Mouse (Mus musculus) kidney, embryonic 14.5 days (tissue): ENCODE data around the gene Map3k20. TPM values are rescaled to one million over a fixed set of nuclear protein-coding genes. Genes with fewer than 3 reads are reported as not detected.

ENCODE experiments used
- ATAC-seq: fragments of 200-750 bp; cut with Nextera tagmentation; 2 replicates; pipeline ENCODE4 v1.8.0; 2017; ENCODE audit warnings: moderate number of reproducible peaks, mild to moderate bottlenecking, moderate TSS enrichment, moderate library complexity; ENCODE audit not compliant: low FRiP score, low TSS enrichment
- H3K27ac ChIP-seq: fragments of 300-500 bp; sonication (generic); 2 replicates; pipeline ENCODE4 v1.5.1; 2014; ENCODE audit warnings: low read depth, mild to moderate bottlenecking, low read length, moderate library complexity, mixed read lengths
- H3K27me3 ChIP-seq: fragments of 300-500 bp; sonication (generic); 2 replicates; pipeline ENCODE4 v1.6.1; 2014; ENCODE audit warnings: mild to moderate bottlenecking, low read length; ENCODE audit not compliant: control insufficient read depth, insufficient read depth
- H3K36me3 ChIP-seq: fragments of 300-500 bp; sonication (generic); 2 replicates; pipeline ENCODE4 v1.6.1; 2014; ENCODE audit warnings: low read length, mixed read lengths; ENCODE audit not compliant: control insufficient read depth, insufficient read depth
- H3K4me1 ChIP-seq: fragments of 300-500 bp; sonication (generic); 2 replicates; pipeline ENCODE4 v1.6.1; 2014; ENCODE audit warnings: low read length, mixed read lengths; ENCODE audit not compliant: control insufficient read depth, insufficient read depth
- H3K4me2 ChIP-seq: fragments of 300-500 bp; sonication (generic); replicated peaks from 2 replicates; pipeline ENCODE4 v1.6.1; 2014; ENCODE audit warnings: low read depth, mild to moderate bottlenecking, low read length
- H3K4me3 ChIP-seq: fragments of 300-500 bp; sonication (generic); 2 replicates; pipeline ENCODE4 v1.5.1; 2014; ENCODE audit warnings: mild to moderate bottlenecking, low read length
- H3K9ac ChIP-seq: fragments of 300-500 bp; sonication (generic); 2 replicates; pipeline ENCODE4 v1.6.1; 2014; ENCODE audit warnings: low read depth, mild to moderate bottlenecking, low read length, moderate library complexity
- H3K9me3 ChIP-seq: fragments of 300-500 bp; sonication (generic); 2 replicates; pipeline ENCODE4 v1.6.1; 2016; ENCODE audit warnings: low read length; ENCODE audit not compliant: control insufficient read depth
- WGBS: fragments of 180-500 bp; shearing (Covaris S2); extraction: QIAGEN DNeasy Blood & Tissue Kit; methylation state at CpG from one replicate; pipeline ENCODE4 v1.1.7; 2014; 5-methylcytosine and 5-hydroxymethylcytosine counted together
- polyA plus RNA-seq: library from polyadenylated mRNA; unstranded; fragments of >200 nt; fragmentation: Nextera tagmentation; extraction: Ambion mirVana; gene quantifications from 2 replicates; pipeline ENCODE4 v1.2.1, GENCODE M21; 2014

Gene Map3k20
- polyA plus RNA-seq, 1 experiment from 2014 or later = 15.7 TPM

GRCm38 (mm10) chr2:72305738-72306137 is 20.3 kb downstream of the Map3k20 start:
- Histone ChIP-seq H3K27ac (no peak overlapping the region), H3K9ac (no peak overlapping the region), H3K9me3 (no peaks in the 10 kb centered on the region), H3K4me3 (no peak overlapping the region), H3K4me2 (no peak overlapping the region), H3K27me3 (no peaks in the 10 kb centered on the region), H3K36me3 (no peaks in the 10 kb centered on the region), H3K4me1 (no peaks in the 10 kb centered on the region)
- 91% methylated on average over 7 of the region's 7 CpGs for WGBS
- no peak for ATAC-seq

DNA sequence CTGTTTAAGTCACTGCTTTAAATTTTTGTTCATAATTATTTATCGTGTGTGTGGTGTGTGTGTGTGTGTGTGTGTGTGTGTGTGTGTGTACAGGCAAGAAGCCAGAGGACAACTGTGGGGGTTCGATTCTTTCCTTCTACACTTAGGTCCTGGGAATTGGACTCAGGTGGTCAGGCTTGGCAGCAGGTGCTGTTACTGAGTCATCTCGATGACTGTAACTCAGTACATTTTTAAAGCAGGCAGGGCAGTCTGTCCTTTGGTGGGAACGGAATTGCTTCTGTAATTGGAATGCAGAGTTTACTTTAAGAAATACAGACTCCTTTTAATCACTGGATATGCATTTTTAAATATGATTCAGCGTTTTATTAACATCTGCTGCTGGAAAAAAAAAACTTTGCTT is 22.9 kb downstream of the Map3k20 start:
- 84% methylated on average over 5 of the region's 5 CpGs for WGBS
- no peak overlapping the region for H3K9ac ChIP-seq
- H3K27me3 ChIP-seq = no peaks in the 10 kb centered on the region
- no peak overlapping the region for H3K4me3 ChIP-seq
- H3K4me1 ChIP-seq = peaks cover 6% of the 10 kb centered on the region; the same call in 1 of the 2 replicates
- ATAC-seq = no peak
- H3K9me3 ChIP-seq = no peaks in the 10 kb centered on the region
- no peak overlapping the region for H3K27ac ChIP-seq
- H3K36me3 ChIP-seq = no peaks in the 10 kb centered on the region
- H3K4me2 ChIP-seq = no peak overlapping the region

GRCm38 (mm10) chr2:72308981-72309380 is 23.5 kb downstream of the Map3k20 start:
- Histone ChIP-seq H3K4me1 (peaks cover 6% of the 10 kb centered on the region; the same call in 1 of the 2 replicates), H3K4me2 (no peak overlapping the region), H3K36me3 (no peaks in the 10 kb centered on the region), H3K9me3 (no peaks in the 10 kb centered on the region), H3K27ac (no peak overlapping the region), H3K4me3 (no peak overlapping the region), H3K9ac (no peak overlapping the region), H3K27me3 (no peaks in the 10 kb centered on the region)
- ATAC-seq = no peak
- 69% methylated on average over 5 of the region's 5 CpGs for WGBS

DNA sequence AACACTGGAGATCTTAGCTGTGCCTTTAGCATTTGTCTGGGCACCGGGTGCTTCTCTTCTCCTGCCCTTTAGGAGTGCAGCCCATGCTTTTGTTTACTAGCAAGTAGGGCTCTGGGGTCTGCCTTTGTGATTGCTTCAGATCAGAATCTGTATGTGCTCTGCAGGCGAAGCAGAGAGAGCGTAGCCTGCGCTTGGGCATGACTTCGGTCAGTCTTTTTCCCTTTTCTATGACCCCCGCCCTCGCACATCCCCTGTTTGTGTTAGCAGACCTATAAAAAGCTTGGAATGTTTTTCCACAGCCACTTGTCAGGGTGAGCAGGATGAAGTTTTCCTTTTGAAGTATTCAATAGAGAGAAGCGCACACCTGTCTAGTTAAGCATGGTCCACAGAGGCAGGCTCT is 26.0 kb downstream of the Map3k20 start:
- Histone ChIP-seq H3K27me3 (no peaks in the 10 kb centered on the region), H3K4me2 (no peak overlapping the region), H3K4me1 (peaks cover 6% of the 10 kb centered on the region; the same call in 1 of the 2 replicates), H3K36me3 (no peaks in the 10 kb centered on the region), H3K4me3 (no peak overlapping the region), H3K27ac (no peak overlapping the region), H3K9me3 (no peaks in the 10 kb centered on the region), H3K9ac (no peak overlapping the region)
- no peak for ATAC-seq
- 53% methylated on average over 8 of the region's 8 CpGs for WGBS

- Histone ChIP-seq H3K36me3 (no peaks in the 10 kb centered on the region), H3K9me3 (no peaks in the 10 kb centered on the region), H3K4me3 (no peak overlapping the region), H3K9ac (no peak overlapping the region), H3K4me1 (peaks cover 6% of the 10 kb centered on the region; the same call in 1 of the 2 replicates), H3K27ac (no peak overlapping the region), H3K4me2 (no peak overlapping the region), H3K27me3 (no peaks in the 10 kb centered on the region)
- no peak for ATAC-seq
- WGBS = 75% methylated on average over 11 of the region's 11 CpGs
Observed at GRCm38 (mm10) chr2:72313312-72313711, 27.9 kb downstream of the Map3k20 start.

- H3K4me2 ChIP-seq = no peak overlapping the region
- H3K4me1 ChIP-seq = peaks cover 16% of the 10 kb centered on the region
- no peaks in the 10 kb centered on the region for H3K36me3 ChIP-seq
- no peak overlapping the region; the same call in 1 of the 2 replicates for H3K9ac ChIP-seq
- no peaks in the 10 kb centered on the region for H3K27me3 ChIP-seq
- H3K27ac ChIP-seq = peak overlapping the region; percentile 8; the same call in 1 of the 2 replicates
- H3K9me3 ChIP-seq = no peaks in the 10 kb centered on the region
- no peak overlapping the region for H3K4me3 ChIP-seq
- ATAC-seq = no peak
- WGBS = 32% methylated on average over 4 of the region's 4 CpGs
Observed at GRCm38 (mm10) chr2:72318421-72318820, 33.0 kb downstream of the Map3k20 start.

DNA sequence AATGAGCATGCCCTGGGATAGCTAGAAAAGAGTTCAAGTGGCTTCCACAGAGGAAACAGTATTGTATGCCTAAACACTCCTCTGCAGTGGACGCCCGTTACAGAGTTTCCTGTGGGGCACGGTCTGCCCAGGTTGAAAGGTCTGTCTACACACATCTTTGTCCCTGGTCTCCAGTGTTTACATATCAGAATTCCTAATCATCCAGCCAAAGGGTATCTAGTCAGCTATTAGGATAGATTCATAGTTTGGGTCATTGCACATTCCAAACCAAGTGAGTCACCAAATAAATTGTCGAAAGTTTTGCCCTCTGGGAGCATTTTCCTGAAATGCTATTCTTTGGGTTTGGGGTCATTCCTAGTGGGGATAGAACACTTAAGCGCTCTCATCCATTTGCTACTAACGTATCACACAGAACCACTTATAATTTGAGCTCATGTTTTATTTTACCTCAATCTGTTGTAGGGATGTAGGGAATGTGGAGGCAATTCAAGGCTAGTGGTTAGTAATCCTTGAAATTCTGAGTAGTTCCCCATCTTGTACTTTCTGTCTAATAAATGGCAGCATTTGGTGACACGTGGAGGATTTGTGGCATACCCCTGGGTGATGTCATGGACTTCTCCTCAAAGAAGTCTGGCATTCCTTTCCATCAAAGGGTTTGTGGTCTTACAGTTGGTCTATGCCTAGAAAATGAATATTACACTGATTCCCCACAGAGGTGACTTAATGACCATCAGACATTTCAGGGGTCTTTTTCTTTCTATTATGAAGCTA is 33.8 kb downstream of the Map3k20 start:
- Histone ChIP-seq H3K27me3 (no peaks in the 10 kb centered on the region), H3K9me3 (no peaks in the 10 kb centered on the region), H3K4me2 (no peak overlapping the region), H3K4me3 (no peak overlapping the region), H3K27ac (0 out of 2 replicates have a peak overlapping the region, but pooled peaks have one; percentile 8), H3K9ac (no peak overlapping the region), H3K4me1 (peaks cover 16% of the 10 kb centered on the region), H3K36me3 (no peaks in the 10 kb centered on the region)
- WGBS = 67% methylated on average over 7 of the region's 7 CpGs
- no peak for ATAC-seq

DNA sequence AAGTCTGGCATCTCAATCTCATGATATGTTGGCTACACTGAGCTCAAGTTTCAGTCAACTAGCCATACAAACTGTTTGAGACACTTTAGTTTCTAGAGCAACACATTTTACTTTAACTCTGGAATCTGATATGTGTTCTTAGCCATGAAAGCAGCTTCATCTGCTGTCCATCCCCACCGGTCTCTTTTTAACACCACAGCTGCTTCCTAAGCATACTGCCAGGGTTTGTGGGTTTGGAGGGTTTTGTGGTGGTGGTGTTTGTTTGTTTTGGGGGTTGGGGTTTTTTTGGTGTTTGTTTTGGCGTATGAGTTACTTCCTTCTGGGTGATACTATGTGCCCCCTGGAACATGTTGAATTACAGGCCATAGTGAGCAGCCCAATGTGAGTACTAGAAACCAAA is 35.2 kb downstream of the Map3k20 start:
- Histone ChIP-seq H3K9ac (no peak overlapping the region), H3K27me3 (no peaks in the 10 kb centered on the region), H3K4me1 (peaks cover 16% of the 10 kb centered on the region), H3K36me3 (no peaks in the 10 kb centered on the region), H3K4me3 (no peak overlapping the region), H3K4me2 (no peak overlapping the region), H3K9me3 (no peaks in the 10 kb centered on the region), H3K27ac (no peak overlapping the region)
- no peak for ATAC-seq
- WGBS = 40% methylated on average over 2 of the region's 2 CpGs

- no peak overlapping the region for H3K27ac ChIP-seq
- 66% methylated on average over 5 of the region's 5 CpGs for WGBS
- H3K27me3 ChIP-seq = no peaks in the 10 kb centered on the region
- no peak for ATAC-seq
- no peak overlapping the region for H3K4me3 ChIP-seq
- H3K4me1 ChIP-seq = peaks cover 21% of the 10 kb centered on the region
- no peaks in the 10 kb centered on the region for H3K36me3 ChIP-seq
- H3K4me2 ChIP-seq = no peak overlapping the region
- no peaks in the 10 kb centered on the region for H3K9me3 ChIP-seq
- H3K9ac ChIP-seq = no peak overlapping the region
Observed at GRCm38 (mm10) chr2:72321591-72321990, 36.2 kb downstream of the Map3k20 start.
